Mouse (Mus musculus) spleen, adult 2 months (tissue): ENCODE measurements around the gene Smpdl3b.
A peak's percentile ranks its signal among the peaks of the same experiment; 100 is the strongest.

ENCODE experiments used
- CTCF ChIP-seq: fragments of 200-500 bp; IDR thresholded peaks from 2 replicates; pipeline ENCODE4 v1.5.1; 2011; ENCODE audit warnings: mild to moderate bottlenecking, inconsistent platforms; ENCODE audit not compliant: insufficient read depth, insufficient read length, insufficient replicate concordance; ENCODE audit errors: extremely low read depth
- POLR2A ChIP-seq: fragments of 200-500 bp; IDR thresholded peaks from 2 replicates; pipeline ENCODE4 v1.6.1; 2011; ENCODE audit warnings: low read depth, low read length, inconsistent platforms

- TF ChIP-seq POLR2A = peak; percentile 96
- no peak for TF ChIP-seq CTCF
Measured at GRCm38 (mm10) chr4:132796196-132796886, 39.3 kb upstream of the Smpdl3b start, which contains the start of gene Themis2.
